Mouse (Mus musculus): Measurements from ENCODE around the gene Ntn4. TPM values are rescaled to one million over a fixed set of nuclear protein-coding genes. Genes with fewer than 3 reads are reported as not detected.

Ntn4 gene
- total RNA-seq, 1 experiment = 1.9 TPM

DNA sequence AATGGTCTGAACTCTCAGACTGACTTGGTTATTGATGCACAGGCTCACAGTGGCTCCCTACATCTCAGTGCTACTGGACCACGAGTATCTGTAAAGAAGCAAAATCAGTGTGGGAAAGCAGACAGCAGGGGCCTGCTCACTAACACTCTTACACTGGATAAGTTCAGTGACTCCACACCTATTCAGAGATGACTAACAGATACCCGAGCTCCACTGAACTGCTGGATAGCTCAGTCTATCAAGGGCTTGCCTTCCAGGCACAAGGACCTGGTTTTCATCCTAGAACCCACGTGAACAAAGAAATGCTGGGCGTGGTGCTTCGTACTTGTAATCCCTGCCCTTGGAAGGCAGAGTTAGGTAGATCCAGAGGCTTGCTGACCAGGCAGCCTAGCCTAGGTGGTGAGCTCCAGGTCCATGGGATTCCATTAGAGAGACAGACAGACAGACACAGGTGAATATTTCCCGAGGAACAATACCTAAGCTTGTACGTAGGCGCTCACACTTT, 8.2 kb downstream of the Ntn4 start:
- no peak for DNase-seq (ENCODE audit: low read depth, low spot score)
- Histone ChIP-seq H3K27ac (ENCODE audit: insufficient read depth, low read depth, low read length, poor library complexity, severe bottlenecking) (no peak overlapping the region), H3K9me3 (ENCODE audit: control insufficient read depth, insufficient read depth, low read depth, low read length) (no peaks in the 10 kb centered on the region), H3K9ac (ENCODE audit: insufficient read depth, low read depth, low read length, poor library complexity, severe bottlenecking) (no peak overlapping the region), H3K4me1 (ENCODE audit: control insufficient read depth in 2 of 2, insufficient read depth in 2 of 2, low read length in 2 of 2, poor library complexity in 1 of 2) (no peaks in the 10 kb centered on the region; a peak in 1 of 4 replicates), H3K36me3 (ENCODE audit: control insufficient read depth, insufficient read depth, low read length, poor library complexity, severe bottlenecking) (no peaks in the 10 kb centered on the region), H3K4me3 (ENCODE audit: insufficient read depth in 1 of 2, low read depth in 1 of 2, low read length in 2 of 2, poor library complexity in 1 of 2, severe bottlenecking in 1 of 2) (no peak overlapping the region)
- TF ChIP-seq MAFK (IDR thresholded peaks at IDR 0.05; ENCODE audit: insufficient read depth, low read depth, low read length) = no peak
- no peak for TF ChIP-seq CHD2 (IDR thresholded peaks at IDR 0.05; ENCODE audit: low read depth, low read length)
- no peak for TF ChIP-seq ZNF384 (IDR thresholded peaks at IDR 0.05; ENCODE audit: low read depth, low read length)
- no peak for TF ChIP-seq ZC3H11A (IDR thresholded peaks at IDR 0.05; ENCODE audit: borderline replicate concordance, low read depth, low read length)
- in situ Hi-C loops (cut with MboI; ENCODE audit: low sequenced_read_pairs in 2 of 2, unreplicated experiment in 2 of 2) = no loop called here

DNA sequence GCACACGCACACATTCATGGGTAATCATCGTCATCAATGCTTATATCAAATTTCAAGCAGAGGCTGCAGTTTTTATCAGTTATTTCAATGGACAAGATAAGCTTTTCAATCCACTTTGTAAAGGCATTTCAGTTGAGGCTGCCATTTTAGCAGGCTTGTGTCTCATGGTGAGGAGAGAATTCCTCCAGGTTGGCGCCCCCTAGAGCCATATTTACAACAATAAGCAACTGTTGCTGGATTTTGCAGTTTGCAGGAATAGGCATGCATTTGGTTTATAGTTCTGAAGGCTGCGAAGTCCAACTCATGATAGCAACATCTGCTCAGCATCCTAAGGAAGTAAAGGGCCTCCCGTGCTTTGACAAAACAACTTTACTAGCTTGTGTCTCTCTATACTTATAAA, 8.6 kb downstream of the Ntn4 start:
- DNase-seq (ENCODE audit: low read depth, low spot score) = peak; percentile 11
- no peak for TF ChIP-seq MAFK (IDR thresholded peaks at IDR 0.05; ENCODE audit: insufficient read depth, low read depth, low read length)
- TF ChIP-seq ZC3H11A (IDR thresholded peaks at IDR 0.05; ENCODE audit: borderline replicate concordance, low read depth, low read length) = no peak
- no peak for TF ChIP-seq HCFC1 (IDR thresholded peaks at IDR 0.05; ENCODE audit: borderline replicate concordance, insufficient read depth, low read length)
- TF ChIP-seq ZNF384 (IDR thresholded peaks at IDR 0.05; ENCODE audit: low read depth, low read length) = no peak
- no peak for TF ChIP-seq CHD2 (IDR thresholded peaks at IDR 0.05; ENCODE audit: low read depth, low read length)
- in situ Hi-C loops (cut with MboI; ENCODE audit: low sequenced_read_pairs in 2 of 2, unreplicated experiment in 2 of 2) = no loop called here
- Histone ChIP-seq H3K9me3 (ENCODE audit: control insufficient read depth, insufficient read depth, low read depth, low read length) (no peaks in the 10 kb centered on the region), H3K9ac (ENCODE audit: insufficient read depth, low read depth, low read length, poor library complexity, severe bottlenecking) (no peak overlapping the region), H3K27ac (ENCODE audit: insufficient read depth, low read depth, low read length, poor library complexity, severe bottlenecking) (no peak overlapping the region), H3K4me3 (ENCODE audit: insufficient read depth in 1 of 2, low read depth in 1 of 2, low read length in 2 of 2, poor library complexity in 1 of 2, severe bottlenecking in 1 of 2) (no peak overlapping the region), H3K4me1 (ENCODE audit: control insufficient read depth in 2 of 2, insufficient read depth in 2 of 2, low read length in 2 of 2, poor library complexity in 1 of 2) (no peaks in the 10 kb centered on the region; a peak in 1 of 4 replicates), H3K36me3 (ENCODE audit: control insufficient read depth, insufficient read depth, low read length, poor library complexity, severe bottlenecking) (no peaks in the 10 kb centered on the region)

DNA sequence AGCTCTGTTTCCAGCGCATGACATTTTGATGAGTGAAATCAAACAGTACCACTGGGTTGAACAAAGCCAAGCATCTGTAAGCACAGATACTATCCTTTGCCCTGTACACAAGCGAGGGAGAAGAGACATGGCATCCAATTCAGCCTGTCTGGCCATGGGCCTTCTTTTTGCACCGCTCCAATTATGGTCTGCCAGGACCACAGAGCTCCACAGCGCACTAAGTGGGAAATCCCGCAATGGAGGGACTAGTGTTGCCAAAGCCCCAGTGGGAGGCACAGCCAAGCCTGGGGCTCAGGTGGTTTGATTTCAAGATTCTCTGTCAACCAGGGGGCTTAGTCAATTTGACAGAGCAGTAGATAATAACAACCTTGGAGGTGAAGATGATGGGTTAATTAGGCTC, 9.1 kb downstream of the Ntn4 start:
- in situ Hi-C loops (cut with MboI; ENCODE audit: low sequenced_read_pairs in 2 of 2, unreplicated experiment in 2 of 2) = no loop called here
- Histone ChIP-seq H3K36me3 (ENCODE audit: control insufficient read depth, insufficient read depth, low read length, poor library complexity, severe bottlenecking) (no peaks in the 10 kb centered on the region), H3K4me1 (ENCODE audit: control insufficient read depth in 2 of 2, insufficient read depth in 2 of 2, low read length in 2 of 2, poor library complexity in 1 of 2) (no peaks in the 10 kb centered on the region; a peak in 1 of 4 replicates), H3K4me3 (ENCODE audit: insufficient read depth in 1 of 2, low read depth in 1 of 2, low read length in 2 of 2, poor library complexity in 1 of 2, severe bottlenecking in 1 of 2) (no peak overlapping the region), H3K9me3 (ENCODE audit: control insufficient read depth, insufficient read depth, low read depth, low read length) (no peaks in the 10 kb centered on the region), H3K9ac (ENCODE audit: insufficient read depth, low read depth, low read length, poor library complexity, severe bottlenecking) (no peak overlapping the region), H3K27ac (ENCODE audit: insufficient read depth, low read depth, low read length, poor library complexity, severe bottlenecking) (no peak overlapping the region)
- DNase-seq (ENCODE audit: low read depth, low spot score) = no peak
- TF ChIP-seq HCFC1 (IDR thresholded peaks at IDR 0.05; ENCODE audit: borderline replicate concordance, insufficient read depth, low read length) (no peak), ZC3H11A (IDR thresholded peaks at IDR 0.05; ENCODE audit: borderline replicate concordance, low read depth, low read length) (no peak), MAFK (IDR thresholded peaks at IDR 0.05; ENCODE audit: insufficient read depth, low read depth, low read length) (no peak), CHD2 (IDR thresholded peaks at IDR 0.05; ENCODE audit: low read depth, low read length) (no peak), ZNF384 (IDR thresholded peaks at IDR 0.05; ENCODE audit: low read depth, low read length) (no peak)

DNA sequence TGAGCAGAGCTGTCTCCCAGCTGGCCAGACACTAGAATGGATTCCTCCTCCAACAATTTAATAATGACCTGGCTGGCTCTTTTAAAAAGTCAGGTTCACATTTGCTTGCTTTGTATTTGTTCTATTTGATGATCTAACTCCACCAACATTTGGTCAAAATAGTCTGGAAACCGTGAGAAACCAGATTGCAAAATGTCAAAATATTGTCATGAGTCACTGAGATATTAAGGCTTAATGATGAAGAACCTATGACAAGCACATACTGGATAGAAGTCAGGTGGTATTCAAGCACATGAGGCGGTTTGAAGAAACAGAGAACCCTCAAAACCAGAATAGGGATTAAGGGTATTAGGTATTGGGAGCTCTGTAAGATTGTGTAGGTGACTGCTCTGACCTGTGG, 12.8 kb downstream of the Ntn4 start:
- DNase-seq (ENCODE audit: low read depth, low spot score) = no peak
- no peak overlapping the region for H3K27ac ChIP-seq (ENCODE audit: insufficient read depth, low read depth, low read length, poor library complexity, severe bottlenecking)
- H3K9ac ChIP-seq (ENCODE audit: insufficient read depth, low read depth, low read length, poor library complexity, severe bottlenecking) = no peak overlapping the region
- no peaks in the 10 kb centered on the region; a peak in 1 of 4 replicates for H3K4me1 ChIP-seq (ENCODE audit: control insufficient read depth in 2 of 2, insufficient read depth in 2 of 2, low read length in 2 of 2, poor library complexity in 1 of 2)
- no peaks in the 10 kb centered on the region for H3K9me3 ChIP-seq (ENCODE audit: control insufficient read depth, insufficient read depth, low read depth, low read length)
- in situ Hi-C loops (cut with MboI; ENCODE audit: low sequenced_read_pairs in 2 of 2, unreplicated experiment in 2 of 2) = no loop called here
- H3K4me3 ChIP-seq (ENCODE audit: insufficient read depth in 1 of 2, low read depth in 1 of 2, low read length in 2 of 2, poor library complexity in 1 of 2, severe bottlenecking in 1 of 2) = no peak overlapping the region
- no peaks in the 10 kb centered on the region for H3K36me3 ChIP-seq (ENCODE audit: control insufficient read depth, insufficient read depth, low read length, poor library complexity, severe bottlenecking)
- TF ChIP-seq ZNF384 (IDR thresholded peaks at IDR 0.05; ENCODE audit: low read depth, low read length) (no peak), ZC3H11A (IDR thresholded peaks at IDR 0.05; ENCODE audit: borderline replicate concordance, low read depth, low read length) (no peak), MAFK (IDR thresholded peaks at IDR 0.05; ENCODE audit: insufficient read depth, low read depth, low read length) (no peak), HCFC1 (IDR thresholded peaks at IDR 0.05; ENCODE audit: borderline replicate concordance, insufficient read depth, low read length) (no peak), CHD2 (IDR thresholded peaks at IDR 0.05; ENCODE audit: low read depth, low read length) (no peak)

DNA sequence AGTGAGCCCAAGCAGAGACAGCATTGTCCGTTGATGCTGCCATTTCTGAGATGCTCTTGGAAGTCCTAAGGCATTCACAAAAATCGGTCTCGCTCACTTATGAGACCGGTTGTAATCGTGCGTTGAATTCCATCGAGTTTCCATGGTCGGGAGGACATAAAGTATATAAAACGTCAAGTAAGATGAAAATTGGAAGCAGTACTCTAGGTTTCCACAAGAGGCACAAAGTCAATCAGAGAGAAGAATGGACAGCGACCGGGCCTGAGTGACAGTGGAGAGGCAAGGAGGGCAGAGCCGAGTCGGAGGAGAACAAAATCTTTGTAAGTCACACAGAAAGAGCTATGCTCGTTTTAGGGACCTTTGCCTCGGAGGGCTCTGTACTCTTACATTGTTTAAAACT, 14.9 kb downstream of the Ntn4 start:
- no peak overlapping the region for H3K27ac ChIP-seq (ENCODE audit: insufficient read depth, low read depth, low read length, poor library complexity, severe bottlenecking)
- TF ChIP-seq ZC3H11A (IDR thresholded peaks at IDR 0.05; ENCODE audit: borderline replicate concordance, low read depth, low read length) (no peak), CHD2 (IDR thresholded peaks at IDR 0.05; ENCODE audit: low read depth, low read length) (no peak), ZNF384 (IDR thresholded peaks at IDR 0.05; ENCODE audit: low read depth, low read length) (no peak), HCFC1 (IDR thresholded peaks at IDR 0.05; ENCODE audit: borderline replicate concordance, insufficient read depth, low read length) (no peak), MAFK (IDR thresholded peaks at IDR 0.05; ENCODE audit: insufficient read depth, low read depth, low read length) (no peak)
- in situ Hi-C loops (cut with MboI; ENCODE audit: low sequenced_read_pairs in 2 of 2, unreplicated experiment in 2 of 2) = no loop called here
- no peaks in the 10 kb centered on the region for H3K36me3 ChIP-seq (ENCODE audit: control insufficient read depth, insufficient read depth, low read length, poor library complexity, severe bottlenecking)
- H3K4me3 ChIP-seq (ENCODE audit: insufficient read depth in 1 of 2, low read depth in 1 of 2, low read length in 2 of 2, poor library complexity in 1 of 2, severe bottlenecking in 1 of 2) = no peak overlapping the region
- no peaks in the 10 kb centered on the region for H3K9me3 ChIP-seq (ENCODE audit: control insufficient read depth, insufficient read depth, low read depth, low read length)
- DNase-seq (ENCODE audit: low read depth, low spot score) = no peak
- no peaks in the 10 kb centered on the region for H3K4me1 ChIP-seq (ENCODE audit: control insufficient read depth in 2 of 2, insufficient read depth in 2 of 2, low read length in 2 of 2, poor library complexity in 1 of 2)
- no peak overlapping the region for H3K9ac ChIP-seq (ENCODE audit: insufficient read depth, low read depth, low read length, poor library complexity, severe bottlenecking)

Data from ES-E14 (cell line).